ENCODE assay signal across 12 mouse cellular contexts in the genomic region with DNA sequence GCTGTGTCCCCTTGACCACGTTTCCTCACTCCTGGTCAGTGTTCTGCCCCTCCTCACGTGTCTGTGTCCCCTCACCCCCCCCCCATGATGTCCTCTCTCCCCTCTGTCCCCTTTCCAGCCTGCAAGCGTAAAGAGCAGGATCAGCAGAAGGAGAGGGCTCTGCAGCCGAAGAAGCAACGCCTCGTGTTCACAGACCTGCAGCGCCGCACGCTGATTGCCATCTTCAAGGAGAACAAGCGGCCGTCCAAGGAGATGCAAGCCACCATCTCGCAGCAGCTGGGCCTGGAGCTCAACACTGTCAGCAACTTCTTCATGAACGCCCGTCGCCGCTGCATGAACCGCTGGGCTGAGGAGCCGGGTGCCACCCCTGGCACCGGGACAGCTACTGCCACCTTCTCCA. TPM values are rescaled to one million over a fixed set of nuclear protein-coding genes. Genes with fewer than 3 reads are reported as not detected.
DNase-seq lines count a peak whose midpoint lies in the region; ATAC-seq and TF ChIP-seq lines count a peak whose summit lies in the region.
"Had no signal": no experiment of that assay in that cellular context is flagged by ENCODE, and none has a peak within 500 bp of the region (broad histone marks: within the 10 kb centered on the region; RNA-seq: fewer than 3 reads in every experiment).

No protein-coding gene starts in this region.

- no peak for TF ChIP-seq POLR2A in brain, embryonic 14.5 days (IDR thresholded peaks at IDR 0.05; ENCODE audit: borderline replicate concordance, extremely low read depth, insufficient read depth, insufficient read length, poor library complexity, severe bottlenecking)

- H3K4me1 ChIP-seq in heart, embryonic 14.5 days (ENCODE audit: control insufficient read depth in 2 of 2, insufficient read depth in 2 of 2, low read length in 2 of 2) = peaks cover 0 to 4% of the 10 kb centered on the region in 2 experiments; a peak in 1 of 4 replicates
- no peaks in the 10 kb centered on the region for H3K4me1 ChIP-seq in forebrain, postnatal 0 days (ENCODE audit: insufficient read depth)
- H3K4me1 ChIP-seq in midbrain, embryonic 11.5 days (ENCODE audit: control insufficient read depth, insufficient read depth, low read length) = peaks cover 6% of the 10 kb centered on the region

- 4% methylated on average over 18 of the region's 19 CpGs for WGBS in heart, embryonic 14.5 days
- 5% methylated on average over 19 of the region's 19 CpGs for WGBS in forebrain, postnatal 0 days
- WGBS in midbrain, embryonic 11.5 days = 3% methylated on average over 19 of the region's 19 CpGs

- H3K27ac ChIP-seq in heart, embryonic 14.5 days (replicated peaks in 1 of 2; ENCODE audit: control insufficient read depth in 1 of 2, insufficient read depth in 1 of 2, low read depth in 2 of 2, low read length in 2 of 2) = no peak overlapping the region
- H3K27ac ChIP-seq in forebrain, postnatal 0 days (ENCODE audit: low read depth, low read length) = no peak overlapping the region
- no peak overlapping the region for H3K27ac ChIP-seq in midbrain, embryonic 11.5 days (ENCODE audit: low read depth, low read length)

- no peak for ATAC-seq in heart, embryonic 14.5 days (ENCODE audit: insufficient number of reproducible peaks, insufficient read depth, low FRiP score, low read depth)
- ATAC-seq in forebrain, postnatal 0 days = no peak
- 0 out of 2 replicates have a peak, but pooled peaks have one; percentile 4 for ATAC-seq in midbrain, embryonic 11.5 days (ENCODE audit: low FRiP score)
- ATAC-seq in erythroid progenitor cell, adult 5-6 weeks (replicated peaks; ENCODE audit: low FRiP score, poor library complexity, severe bottlenecking) = no peak
- ATAC-seq: lung, postnatal 0 days had no signal

- H3K4me2 ChIP-seq in heart, embryonic 14.5 days (ENCODE audit: low read length) = 0 out of 2 replicates have a peak overlapping the region, but pooled peaks have one; percentile 23
- no peak overlapping the region for H3K4me2 ChIP-seq in forebrain, postnatal 0 days (ENCODE audit: low read depth)
- peak overlapping the region; percentile 32 for H3K4me2 ChIP-seq in midbrain, embryonic 11.5 days

- H3K9me3 ChIP-seq in heart, embryonic 14.5 days (ENCODE audit: control insufficient read depth, low read length) = no peaks in the 10 kb centered on the region
- H3K9me3 ChIP-seq in forebrain, postnatal 0 days (ENCODE audit: low read length) = no peaks in the 10 kb centered on the region
- H3K9me3 ChIP-seq in midbrain, embryonic 11.5 days (ENCODE audit: control insufficient read depth, low read length) = no peaks in the 10 kb centered on the region

- H3K27me3 ChIP-seq in heart, embryonic 14.5 days (ENCODE audit: control insufficient read depth, insufficient read depth, low read length) = peaks cover 43% of the 10 kb centered on the region
- peaks cover 11% of the 10 kb centered on the region for H3K27me3 ChIP-seq in forebrain, postnatal 0 days (ENCODE audit: insufficient read depth, low read length)
- peaks cover 9% of the 10 kb centered on the region for H3K27me3 ChIP-seq in midbrain, embryonic 11.5 days (ENCODE audit: control insufficient read depth, insufficient read depth, low read length)

- intact Hi-C loops in heart, postnatal 14 days (cut with DNase I) = no loop called here

- no peak for TF ChIP-seq CTCF in brain, embryonic 14.5 days (IDR thresholded peaks at IDR 0.05; ENCODE audit: borderline replicate concordance, extremely low read depth, insufficient read depth, insufficient read length)
- TF ChIP-seq CTCF in forebrain, postnatal 0 days (IDR thresholded peaks at IDR 0.05; ENCODE audit: low read depth) = no peak

- H3K36me3 ChIP-seq in heart, embryonic 14.5 days (ENCODE audit: control insufficient read depth, insufficient read depth, low read length) = no peaks in the 10 kb centered on the region
- no peaks in the 10 kb centered on the region for H3K36me3 ChIP-seq in forebrain, postnatal 0 days (ENCODE audit: insufficient read depth)
- no peaks in the 10 kb centered on the region for H3K36me3 ChIP-seq in midbrain, embryonic 11.5 days (ENCODE audit: control insufficient read depth, insufficient read depth, low read length)

- H3K4me3 ChIP-seq in heart, embryonic 14.5 days (ENCODE audit: control insufficient read depth in 1 of 2, insufficient read depth in 1 of 2, low read depth in 1 of 2, low read length in 2 of 2) = no peak overlapping the region
- no peak overlapping the region for H3K4me3 ChIP-seq in forebrain, postnatal 0 days (ENCODE audit: low read depth, low read length)
- no peak overlapping the region for H3K4me3 ChIP-seq in midbrain, embryonic 11.5 days (ENCODE audit: low read depth, low read length)

- H3K9ac ChIP-seq in heart, embryonic 14.5 days (ENCODE audit: low read length) = peak overlapping the region; percentile 40; the same call in 1 of the 2 replicates
- H3K9ac ChIP-seq in forebrain, postnatal 0 days = 0 out of 2 replicates have a peak overlapping the region, but pooled peaks have one; percentile 18
- H3K9ac ChIP-seq in midbrain, embryonic 11.5 days (ENCODE audit: low read length) = peak overlapping the region; percentile 51

- DNase-seq in heart, postnatal 14 days = no peak
- DNase-seq in brain, embryonic 14.5 days (ENCODE audit: low read depth) = peak; percentile 43
- no peak for DNase-seq in forebrain, postnatal 0 days
- DNase-seq in midbrain, embryonic 11.5 days (ENCODE audit: low spot score, missing footprints) = peak; percentile 92
- DNase-seq in cerebellum, postnatal 4 days (ENCODE audit: low spot score in 2 of 2) = no peak
- DNase-seq in cerebellum, adult 11-12 months = no peak
- DNase-seq: gastrocnemius, postnatal 36 days; kidney, adult 9 months had no signal

RNA-seq across cellular contexts. Expression of a gene that starts 19.1 kb away (rescaled TPM):
- not detected in 2 replicates for polyA plus RNA-seq in heart, embryonic 14.5 days (2014; fragmentation: Nextera tagmentation; extraction: Ambion mirVana)
- not detected for total RNA-seq in heart, postnatal 14 days (2021)
- polyA plus RNA-seq in brain, embryonic 14.5 days (2012; rRNA removed) = 5.0 and 10.9 TPM in 2 replicates
- total RNA-seq in forebrain, postnatal 0 days (2014; rRNA removed) = 0.62 and 1.9 TPM in 2 replicates
- 0.03 and 0.18 TPM in 2 replicates for polyA plus RNA-seq in forebrain, postnatal 0 days (2015; fragmentation: Nextera tagmentation; extraction: Ambion mirVana)
- polyA plus RNA-seq in midbrain, embryonic 11.5 days (2014; fragmentation: Nextera tagmentation; extraction: Ambion mirVana) = 2.7 and 2.8 TPM in 2 replicates
- total RNA-seq in erythroid progenitor cell, adult 5-6 weeks (2015; ENCODE audit: low replicate concordance) = not detected in 2 replicates
- not detected in 2 replicates for total RNA-seq in erythroid progenitor cell, adult 5-6 weeks (2017; ENCODE audit: low replicate concordance)
- total RNA-seq: gastrocnemius, postnatal 36 days; neutrophil, adult 5-6 weeks had no signal
- polyA plus RNA-seq: lung, postnatal 0 days had no signal

RNA-seq across cellular contexts. Expression of a gene that starts 25.2 kb away (rescaled TPM):
- 0.08 and 0.09 TPM in 2 replicates for polyA plus RNA-seq in heart, embryonic 14.5 days (2014; fragmentation: Nextera tagmentation; extraction: Ambion mirVana)
- not detected for total RNA-seq in heart, postnatal 14 days (2021)
- 0.76 and 0.86 TPM in 2 replicates for polyA plus RNA-seq in brain, embryonic 14.5 days (2012; rRNA removed)
- total RNA-seq in forebrain, postnatal 0 days (2014; rRNA removed) = 0.05 and 0.38 TPM in 2 replicates
- 0.16 and 0.46 TPM in 2 replicates for polyA plus RNA-seq in forebrain, postnatal 0 days (2015; fragmentation: Nextera tagmentation; extraction: Ambion mirVana)
- polyA plus RNA-seq in midbrain, embryonic 11.5 days (2014; fragmentation: Nextera tagmentation; extraction: Ambion mirVana) = 0.81 and 1.2 TPM in 2 replicates
- total RNA-seq in erythroid progenitor cell, adult 5-6 weeks (2015; ENCODE audit: low replicate concordance) = not detected in 2 replicates
- 0.39 TPM in 1 of 2 replicates, not detected in the other for total RNA-seq in erythroid progenitor cell, adult 5-6 weeks (2017; ENCODE audit: low replicate concordance)
- total RNA-seq: gastrocnemius, postnatal 36 days had no signal

RNA-seq across cellular contexts. Expression of a gene that starts 47.6 kb away (rescaled TPM):
- 16.7 and 17.0 TPM in 2 replicates for polyA plus RNA-seq in heart, embryonic 14.5 days (2014; fragmentation: Nextera tagmentation; extraction: Ambion mirVana)
- 10 to 100 TPM; 14.2 to 18.1 TPM for total RNA-seq in heart, postnatal 14 days (2021)
- polyA plus RNA-seq in brain, embryonic 14.5 days (2012; rRNA removed) = 59.9 and 72.0 TPM in 2 replicates
- 40.3 and 41.9 TPM in 2 replicates for total RNA-seq in forebrain, postnatal 0 days (2014; rRNA removed)
- polyA plus RNA-seq in forebrain, postnatal 0 days (2015; fragmentation: Nextera tagmentation; extraction: Ambion mirVana) = 27.9 and 30.5 TPM in 2 replicates
- polyA plus RNA-seq in midbrain, embryonic 11.5 days (2014; fragmentation: Nextera tagmentation; extraction: Ambion mirVana) = 21.6 and 23.5 TPM in 2 replicates
- 33.5 and 35.7 TPM in 2 replicates for total RNA-seq in erythroid progenitor cell, adult 5-6 weeks (2015; ENCODE audit: low replicate concordance)
- total RNA-seq in erythroid progenitor cell, adult 5-6 weeks (2017; ENCODE audit: low replicate concordance) = 16.3 and 25.7 TPM in 2 replicates

Comparison
In these comparisons a context has a peak if more than half of its experiments do, and no peak if none do; other contexts are left out.
1. DNase-seq: peak in brain, embryonic 14.5 days (single experiment) and midbrain, embryonic 11.5 days (single experiment); none in heart, postnatal 14 days (0 of 2), forebrain, postnatal 0 days (single experiment), cerebellum, postnatal 4 days (0 of 2) and cerebellum, adult 11-12 months (single experiment).
2. Peak in every context shown above with its lines, with median percentiles within 50 percentile points of each other: H3K9ac ChIP-seq.